Mouse (Mus musculus) effector memory CD4-positive, alpha-beta T cell, adult 5 months (primary cell): ENCODE results near the gene Cldn12. TPM values are rescaled to one million over a fixed set of nuclear protein-coding genes. Genes with fewer than 3 reads are reported as not detected.

Experiments
- polyA plus RNA-seq: library from polyadenylated mRNA; unstranded; fragments of 100-300 nt; shearing (Covaris generic); gene quantifications from one replicate; pipeline ENCODE4 v1.2.1, GENCODE M21; 2017

The Cldn12 gene
- polyA plus RNA-seq: 1.7 TPM

GRCm38 (mm10) chr5:5514196-5515076 lies at the start of gene Cldn12:
TSS of gene Cldn12 (minus strand) at chr5:5514958.

GRCm38 (mm10) chr5:5559079-5559740 lies 44.5 kb upstream of the Cldn12 start, which contains the start of gene Gtpbp10:
TSS of gene Gtpbp10 (minus strand) at chr5:5559538.

GRCm38 (mm10) chr5:5479043-5479442 lies 35.7 kb downstream of the Cldn12 start, which contains the start of gene 1700015F17Rik:
TSS of gene 1700015F17Rik (minus strand) at chr5:5479143.

Other genes with a start within 250 kb of the Cldn12 start
- 0.26 TPM for gene Cdk14, start 94.6 kb downstream of the Cldn12 start, polyA plus RNA-seq
- not detected for gene 1700015F17Rik, start 35.8 kb downstream of the Cldn12 start, polyA plus RNA-seq
- gene Gtpbp10, start 44.6 kb upstream of the Cldn12 start, polyA plus RNA-seq: 12.3 TPM
- gene Gm8773, start 58.8 kb upstream of the Cldn12 start, polyA plus RNA-seq: not detected
- gene Cfap69, start 149.3 kb upstream of the Cldn12 start, polyA plus RNA-seq: 0.17 TPM
- gene Steap2, start 179.6 kb upstream of the Cldn12 start, polyA plus RNA-seq: 0.17 TPM
- not detected for gene Steap1, start 234.4 kb upstream of the Cldn12 start, polyA plus RNA-seq